Mouse (Mus musculus): ENCODE data around the gene Lefty1.

- TF ChIP-seq CTCF (IDR thresholded peaks at IDR 0.05; ENCODE audit: low read depth, low read length) = no peak
- TF ChIP-seq POLR2A (IDR thresholded peaks at IDR 0.05; ENCODE audit: insufficient read depth, low read length) = no peak
- no peak for TF ChIP-seq EP300 (IDR thresholded peaks at IDR 0.05; ENCODE audit: insufficient read depth, low read depth, low read length)
Measured at GRCm38 (mm10) chr1:180926286-180926685, 8.5 kb upstream of the Lefty1 start.

Data from ES-Bruce4 (cell line).